Mouse (Mus musculus): ENCODE results near the gene Aspa.

Gene Aspa

GRCm38 (mm10) chr11:73258664-73259063 is 70.7 kb downstream of the Aspa start:
- in situ Hi-C loops (cut with MboI, MseI) = no loop called here

DNA sequence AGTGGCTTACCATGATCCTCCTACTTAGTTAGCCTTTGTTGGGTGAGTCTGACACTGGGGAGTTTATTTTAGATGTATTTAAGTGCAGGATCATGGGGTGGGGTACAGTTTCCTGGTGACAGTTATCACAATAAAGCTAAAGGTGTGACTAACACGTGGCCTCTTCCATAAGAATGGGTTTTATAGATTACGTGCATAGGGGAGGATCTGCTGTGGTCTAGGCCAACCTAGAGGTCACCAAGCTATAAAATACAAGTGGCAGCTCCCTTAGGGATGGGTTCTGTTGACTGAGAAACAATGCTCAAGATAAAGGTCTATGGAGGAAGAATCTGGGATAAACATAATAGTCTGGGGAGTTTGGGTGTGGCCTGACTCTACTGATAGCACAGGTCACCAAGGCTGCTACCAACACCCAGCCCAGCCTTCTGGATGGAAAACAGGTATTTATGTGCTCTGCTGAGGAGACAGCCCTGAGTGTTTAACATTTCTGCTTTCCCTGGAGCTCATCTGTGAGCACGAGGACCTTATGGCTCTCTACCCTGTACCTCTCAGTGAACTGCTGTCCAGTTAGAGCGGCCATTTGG is 71.9 kb downstream of the Aspa start:
- in situ Hi-C loops (cut with MboI, MseI) = no loop called here
